Mouse (Mus musculus) right cerebral cortex, postnatal 10 days (tissue): ENCODE measurements around the gene Zmynd8.

Source experiments
- DNase-seq, 2 experiments: peaks; one replicate each; pipeline ENCODE4 v3.0.0; 2021; ENCODE audit warnings: low spot score in 2 of 2

Zmynd8 gene

GRCm38 (mm10) chr2:165833468-165833867 is 65.3 kb downstream of the Zmynd8 start:
- DNase-seq, result no peak

GRCm38 (mm10) chr2:165832720-165833119 is 66.1 kb downstream of the Zmynd8 start:
- no peak for DNase-seq

DNA sequence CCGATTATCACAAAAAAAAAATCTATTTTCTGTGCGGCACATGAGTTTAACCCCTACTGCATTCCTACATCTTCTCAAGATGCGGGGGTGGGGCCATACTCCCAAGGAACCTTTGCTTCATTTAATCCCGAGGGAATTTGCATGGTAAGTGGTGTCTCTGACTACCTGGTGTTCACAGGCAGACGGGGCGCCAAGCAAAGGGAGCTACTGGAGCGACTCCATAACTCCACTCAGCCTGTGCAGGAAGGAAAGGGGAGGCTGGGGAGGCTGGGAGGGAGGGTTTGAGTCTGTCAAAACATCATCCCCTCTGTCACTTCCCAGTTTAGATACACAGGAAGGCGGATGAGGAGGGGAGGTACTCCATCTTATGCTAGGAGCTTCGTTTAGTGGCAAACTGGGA is 66.5 kb downstream of the Zmynd8 start:
- DNase-seq, result peak; percentile 73 to 75

GRCm38 (mm10) chr2:165831637-165832289 is 67.1 kb downstream of the Zmynd8 start:
- no peak for DNase-seq

DNA sequence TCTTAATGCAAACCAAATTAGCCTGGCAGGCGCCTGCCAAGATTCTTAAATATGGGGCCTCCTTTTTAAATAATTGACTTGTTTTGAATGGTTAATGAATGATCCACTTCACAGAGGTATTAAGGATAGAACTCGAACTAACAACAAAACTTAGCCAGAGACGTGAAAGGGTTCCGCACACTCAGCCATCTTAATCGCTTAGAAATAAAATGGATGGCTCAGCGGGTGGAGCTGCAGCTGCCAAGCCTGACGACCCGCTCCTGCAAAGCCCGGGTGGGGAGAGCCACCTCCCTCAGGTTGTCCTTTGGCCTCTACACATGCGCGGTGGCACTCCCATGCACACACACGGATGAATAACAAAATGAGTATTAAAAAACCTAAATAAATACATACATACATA is 70.0 kb downstream of the Zmynd8 start:
- no peak for DNase-seq

DNA sequence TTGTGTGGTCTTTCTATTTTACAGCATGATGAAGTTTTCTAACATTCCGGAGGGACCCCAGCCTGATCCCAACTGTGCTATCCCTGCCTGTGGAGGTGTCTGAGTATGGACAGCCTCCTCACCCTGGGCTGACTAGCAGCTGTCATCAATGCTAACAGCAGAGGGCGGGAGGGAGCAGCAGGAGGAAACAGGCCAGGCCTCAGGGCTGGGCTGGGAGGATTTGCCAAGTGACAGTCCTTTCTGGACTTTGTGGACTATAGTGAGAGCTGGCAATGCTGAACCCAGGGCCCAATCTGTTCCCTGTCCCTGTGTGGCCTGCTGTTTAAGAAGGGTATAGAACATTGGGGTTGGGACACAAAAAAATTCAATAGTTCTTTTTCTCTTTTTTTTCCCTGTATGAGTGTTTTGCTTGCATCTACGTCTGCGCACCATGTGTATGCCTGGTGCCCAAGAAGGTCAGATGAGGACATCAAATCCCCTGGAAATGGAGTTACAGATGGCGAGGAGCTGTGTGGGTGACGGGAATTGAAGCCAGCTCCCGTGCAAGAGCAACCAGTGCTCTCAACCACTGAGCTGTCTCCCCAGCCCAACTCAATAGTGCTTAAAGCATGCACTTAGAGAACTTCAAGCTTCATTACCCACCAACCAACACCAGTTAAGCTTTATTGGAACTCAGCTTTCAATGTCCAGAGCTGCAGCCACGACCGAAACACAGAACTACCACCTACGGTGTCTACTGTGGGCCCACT is 72.7 kb downstream of the Zmynd8 start:
- DNase-seq, result peak; percentile 83 to 88

DNA sequence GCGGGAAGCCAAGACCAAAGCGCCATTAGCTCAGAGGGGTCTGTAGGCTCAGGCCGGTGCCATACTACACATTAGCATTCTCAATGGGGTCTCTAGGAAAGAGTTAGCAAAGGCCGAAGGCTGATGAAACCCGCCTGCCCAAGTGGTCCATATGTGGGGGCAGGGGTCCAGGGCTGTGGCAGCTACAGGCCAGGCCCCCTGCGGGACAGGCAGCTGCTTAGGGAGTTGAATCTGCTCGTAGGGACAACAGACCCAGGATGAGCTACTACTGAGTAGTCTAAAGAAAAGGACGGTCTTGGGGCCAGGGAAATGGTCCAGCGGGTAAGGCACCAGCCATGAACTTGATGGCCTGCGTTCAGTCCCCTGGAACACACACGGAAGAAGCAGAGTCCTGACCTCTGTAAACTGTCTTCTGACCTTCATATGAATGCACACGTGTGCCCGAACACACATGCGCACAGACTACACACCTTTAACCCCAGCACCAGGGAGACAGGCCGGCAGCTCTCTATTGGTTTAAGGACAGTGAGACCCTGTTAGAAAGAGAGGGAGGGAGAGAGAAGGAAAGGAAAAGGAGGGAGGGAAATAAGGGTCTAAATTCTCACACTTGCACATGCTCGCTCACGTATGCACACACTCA is 73.4 kb downstream of the Zmynd8 start:
- no peak for DNase-seq

- DNase-seq, result no peak
These were observed 74.0 kb downstream of the Zmynd8 start for GRCm38 (mm10) chr2:165824826-165825225.

DNA sequence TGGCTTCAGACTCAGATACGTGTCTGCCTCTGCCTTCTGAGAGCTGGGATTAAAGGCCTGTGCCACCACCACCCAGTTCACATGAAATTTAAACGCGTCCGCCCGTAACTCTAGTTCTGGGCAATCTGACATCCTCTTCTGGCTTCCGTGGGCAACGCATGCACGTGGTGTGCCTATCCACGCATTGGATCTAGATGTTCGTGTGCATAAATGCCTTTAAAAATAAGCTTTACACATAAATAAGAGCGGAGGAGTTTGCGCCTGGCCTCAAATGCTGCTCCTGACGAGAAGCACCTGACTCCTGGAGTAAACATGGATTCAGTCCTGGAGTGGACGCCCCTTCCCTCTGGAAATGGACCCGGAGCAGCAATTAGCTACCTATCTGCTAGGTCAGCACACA is 76.3 kb downstream of the Zmynd8 start:
- no peak for DNase-seq

- DNase-seq, result no peak
These were observed 77.1 kb downstream of the Zmynd8 start for GRCm38 (mm10) chr2:165821671-165822070.

DNA sequence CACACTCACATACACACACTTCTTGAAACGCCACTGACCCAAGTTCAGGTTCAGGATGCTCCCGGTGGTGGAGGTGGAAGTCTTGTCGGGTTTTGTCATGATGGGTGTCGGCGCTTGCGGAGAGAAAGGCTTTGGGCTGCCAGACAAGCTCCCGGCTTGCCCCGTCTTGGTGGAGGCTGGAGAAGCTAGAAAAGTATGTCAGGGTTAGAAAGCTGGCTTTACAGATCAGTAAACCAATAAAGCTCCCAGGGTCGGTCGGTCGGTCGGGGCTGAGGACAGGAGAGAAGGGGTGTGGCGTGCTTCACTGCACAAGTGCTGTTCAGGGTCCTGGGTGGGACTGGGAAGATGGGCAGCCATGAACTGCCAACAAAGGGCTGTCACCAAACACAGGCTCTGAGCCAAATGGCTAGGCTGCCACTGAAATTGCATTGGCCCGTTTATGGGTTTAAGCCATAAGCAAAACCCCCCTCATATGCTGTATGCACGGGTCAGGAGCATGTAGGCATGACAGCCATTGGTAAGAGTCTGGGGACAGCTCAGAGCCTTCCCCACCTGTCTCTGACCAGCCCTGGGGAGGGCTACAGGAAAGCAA is 78.2 kb downstream of the Zmynd8 start:
- DNase-seq, result no peak

GRCm38 (mm10) chr2:165820073-165820472 is 78.7 kb downstream of the Zmynd8 start:
- DNase-seq, result no peak

DNA sequence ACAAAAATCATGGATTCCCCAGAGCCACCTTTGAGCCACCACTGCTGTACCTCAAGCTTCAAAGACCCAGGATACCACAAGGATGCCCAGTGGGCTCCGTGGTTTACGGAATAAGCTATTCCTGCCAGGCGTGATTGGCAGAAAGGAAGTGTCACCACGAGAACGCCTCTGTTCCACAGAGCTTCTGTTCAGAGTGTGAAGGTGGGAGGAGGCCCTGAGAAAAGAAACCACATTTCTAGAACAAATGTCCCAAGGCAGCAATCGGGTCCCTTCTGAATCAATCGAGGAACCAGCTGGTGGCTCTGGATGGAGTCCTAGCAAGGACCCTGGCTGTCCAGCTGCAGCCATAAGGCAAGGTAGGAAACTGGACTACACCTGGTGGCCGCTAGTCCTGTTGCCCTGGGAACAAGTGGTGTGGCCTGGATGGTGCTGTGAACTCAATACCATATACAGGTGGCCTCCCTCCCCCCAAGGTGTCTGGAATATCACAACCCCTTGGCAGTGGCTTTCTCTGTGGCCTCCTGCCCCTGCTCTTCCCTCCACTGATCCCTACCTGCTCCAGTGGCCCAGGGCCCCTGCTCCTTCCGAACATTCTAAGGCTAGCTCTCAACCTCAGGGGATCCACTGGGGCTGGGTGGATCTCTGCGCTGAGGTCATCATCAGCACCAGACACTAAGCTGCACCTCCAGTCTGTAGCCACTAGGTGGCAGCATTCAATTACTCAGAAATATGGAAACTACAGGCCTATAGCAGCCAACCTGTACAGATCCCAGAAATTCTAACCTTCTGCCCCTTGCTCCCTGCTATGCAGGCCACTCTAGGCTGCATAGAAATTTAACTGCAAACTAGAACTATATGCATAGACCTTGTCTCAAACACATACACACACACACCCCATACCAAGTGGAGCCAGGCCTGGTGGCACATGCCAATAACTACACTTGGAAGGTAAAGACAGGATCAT is 79.5 kb downstream of the Zmynd8 start:
- DNase-seq, result peak; percentile 78 to 87

DNA sequence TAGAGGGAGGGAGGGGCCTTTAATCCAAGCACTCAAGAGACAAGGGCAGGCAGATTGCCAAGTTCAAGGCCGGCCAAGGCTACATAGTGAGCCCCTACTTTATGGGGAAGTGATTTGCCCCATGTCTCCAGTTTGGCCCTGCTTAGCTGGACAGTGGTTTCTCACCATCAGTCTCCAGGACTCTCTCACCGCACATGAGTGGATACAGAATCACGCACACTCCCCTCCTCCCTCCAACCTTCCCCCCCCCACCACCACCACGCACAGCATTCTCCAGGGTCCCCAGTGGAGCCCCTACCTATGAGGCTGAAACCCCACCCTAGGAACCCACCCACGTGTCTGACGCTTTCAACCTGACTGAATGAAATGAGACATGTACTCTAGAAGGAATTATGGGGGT is 80.2 kb downstream of the Zmynd8 start:
- no peak for DNase-seq

DNA sequence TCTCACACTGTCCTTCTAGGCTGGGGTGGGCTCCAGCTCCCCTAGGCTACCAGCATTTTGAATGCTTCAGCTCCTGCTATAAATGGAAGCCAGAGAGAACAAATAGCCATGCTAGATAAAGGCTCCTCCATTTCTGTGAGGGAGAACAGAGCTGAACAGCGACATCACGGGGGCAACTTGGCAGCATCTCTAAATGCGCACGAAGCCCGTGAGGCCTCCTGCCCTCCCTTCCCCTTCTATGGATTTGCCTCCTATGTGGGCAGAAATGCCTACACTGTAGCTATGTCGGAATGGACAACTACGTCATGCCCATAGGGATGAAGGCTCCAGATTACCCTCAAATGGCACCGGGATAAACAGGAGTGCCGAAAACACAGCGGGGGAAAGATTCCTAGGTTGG is 81.4 kb downstream of the Zmynd8 start:
- DNase-seq, result peak; percentile 60 to 68

DNA sequence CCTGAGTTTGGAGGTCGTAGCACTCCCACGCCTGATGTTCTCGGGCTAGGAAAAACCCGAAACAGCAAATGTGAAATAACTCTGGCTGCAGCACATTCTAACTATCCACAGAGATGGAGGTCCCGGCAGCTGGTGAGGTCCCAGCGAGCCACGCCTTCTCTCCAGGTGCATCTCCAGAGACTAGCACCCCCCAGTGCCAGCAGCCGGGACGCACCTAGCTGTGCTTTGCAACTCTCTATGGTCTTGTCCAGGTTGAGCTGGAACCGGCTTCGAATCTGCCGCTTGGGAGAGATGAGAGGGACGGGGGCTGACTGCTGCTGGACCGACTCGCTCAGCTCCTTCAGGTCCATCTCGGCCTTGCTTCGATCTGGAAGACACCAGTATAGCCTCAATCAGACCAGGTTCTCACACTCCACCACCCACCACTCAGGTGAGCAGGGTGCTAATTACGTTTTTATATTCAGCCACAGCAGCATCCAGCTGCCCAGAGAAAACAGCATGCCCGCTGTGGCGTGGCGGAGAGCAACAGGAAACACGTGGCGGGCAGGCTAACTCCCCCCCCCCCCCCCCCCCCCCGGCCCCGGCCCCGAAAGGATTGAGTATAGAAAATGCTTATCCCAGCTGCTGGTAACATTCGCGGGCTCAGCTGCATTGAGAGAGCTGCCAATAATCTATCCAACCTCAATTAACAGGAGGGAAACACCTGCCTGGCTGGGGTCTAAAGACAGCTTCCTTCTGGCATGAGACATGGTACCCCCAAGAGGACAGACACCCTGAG is 83.5 kb downstream of the Zmynd8 start:
- DNase-seq, result no peak

GRCm38 (mm10) chr2:165812889-165813288 is 85.9 kb downstream of the Zmynd8 start:
- DNase-seq, result no peak

GRCm38 (mm10) chr2:165811536-165811935 is 87.3 kb downstream of the Zmynd8 start:
- peak; percentile 70 to 74 for DNase-seq

DNA sequence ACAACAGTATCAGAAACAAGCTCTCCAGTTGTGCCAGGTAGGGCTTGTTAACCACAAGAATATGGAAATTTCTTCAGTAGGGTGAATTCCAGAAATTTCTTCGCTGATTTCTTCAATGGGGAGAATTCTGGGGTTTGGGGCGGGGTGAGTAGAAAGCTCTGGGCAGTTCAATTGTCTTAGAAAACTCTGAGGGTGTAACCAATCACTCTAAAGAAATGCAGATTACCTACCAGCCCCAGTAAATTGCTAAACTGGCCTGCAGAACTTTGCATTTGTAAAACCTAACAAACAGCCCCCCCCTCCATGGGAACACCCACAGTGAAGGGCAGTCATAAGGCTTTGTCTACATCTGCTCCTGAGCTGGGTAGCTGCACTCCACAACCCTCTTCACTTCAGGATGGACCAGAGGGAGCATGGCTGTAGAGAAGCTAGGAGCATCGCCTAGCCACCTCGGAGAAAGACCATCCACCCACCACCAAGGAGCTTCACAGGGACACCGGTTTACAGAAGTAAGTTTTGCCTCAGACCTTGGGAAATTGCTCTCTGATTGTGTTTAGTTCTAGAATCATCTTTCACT is 88.8 kb downstream of the Zmynd8 start:
- no peak for DNase-seq

GRCm38 (mm10) chr2:165809091-165809490 is 89.7 kb downstream of the Zmynd8 start:
- no peak for DNase-seq
